Mouse (Mus musculus) small intestine, adult 10 weeks (tissue): Measurements from ENCODE around the gene Snai1. TPM values are rescaled to one million over a fixed set of nuclear protein-coding genes. Genes with fewer than 3 reads are reported as not detected.

Experiments used
- polyA plus RNA-seq: library from polyadenylated mRNA; stranded (reverse); fragments of 350-450 nt; fragmentation: Illumina TruSeq; extraction: RNeasy Lipid Tissue Mini Kit (QIAGEN cat#74804); gene quantifications from one replicate; pipeline ENCODE4 v1.2.3, GENCODE M21; 2014; ENCODE audit warnings: low replicate concordance

Gene Snai1
- 0.26 TPM for polyA plus RNA-seq

GRCm38 (mm10) chr2:167537476-167538297 is at the start of gene Snai1:
Snai1 (plus strand) TSS chr2:167538195.

DNA sequence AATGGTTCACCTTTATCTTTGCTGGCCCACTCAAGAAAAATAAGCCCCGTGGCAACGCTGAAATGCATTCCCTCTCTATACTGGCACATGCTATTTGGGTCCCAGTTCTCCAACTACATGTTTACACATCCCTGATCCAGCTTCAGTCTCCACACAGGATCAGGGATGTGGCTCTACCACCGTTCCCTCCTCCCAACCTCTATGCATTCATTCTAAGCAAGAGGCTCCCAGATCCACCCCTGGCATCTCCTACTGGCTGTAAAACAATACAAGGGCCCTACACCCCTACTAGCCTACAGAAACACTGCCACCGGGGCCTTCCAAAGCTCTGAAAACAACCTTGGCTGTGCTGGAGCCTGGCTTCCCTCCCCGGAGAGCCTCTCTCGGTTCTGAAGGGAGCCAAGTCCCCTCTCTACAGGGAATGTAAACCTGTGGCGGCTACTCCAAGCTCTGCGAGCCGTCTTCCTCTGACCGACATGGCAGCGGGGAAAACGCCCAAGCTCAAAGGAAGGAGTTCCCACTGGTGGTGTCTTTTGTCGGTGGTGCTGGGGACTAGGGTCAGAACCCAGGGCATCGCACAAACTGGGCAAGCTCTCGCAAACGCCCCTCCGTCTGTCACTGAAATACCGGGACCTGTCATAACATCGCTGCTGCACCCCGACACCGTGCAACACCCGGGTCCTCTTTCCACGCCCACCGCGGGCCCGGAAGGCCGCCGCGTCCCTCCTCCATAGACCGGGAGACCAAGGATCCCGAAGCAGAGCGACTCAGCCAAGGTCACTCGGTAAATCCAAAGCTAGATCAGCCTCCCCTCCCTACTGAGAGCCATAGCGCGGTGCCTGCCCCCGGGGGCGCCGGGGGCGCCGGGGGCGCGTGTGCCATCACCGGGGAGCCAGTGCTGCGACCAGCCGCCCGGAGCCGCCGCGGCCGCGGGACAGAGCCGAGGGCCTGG is 46.0 kb upstream of the Snai1 start, which contains the start of gene Rnf114:
TSS of gene Rnf114 (plus strand) at position 889 of the 952 bp plus-strand sequence.

DNA sequence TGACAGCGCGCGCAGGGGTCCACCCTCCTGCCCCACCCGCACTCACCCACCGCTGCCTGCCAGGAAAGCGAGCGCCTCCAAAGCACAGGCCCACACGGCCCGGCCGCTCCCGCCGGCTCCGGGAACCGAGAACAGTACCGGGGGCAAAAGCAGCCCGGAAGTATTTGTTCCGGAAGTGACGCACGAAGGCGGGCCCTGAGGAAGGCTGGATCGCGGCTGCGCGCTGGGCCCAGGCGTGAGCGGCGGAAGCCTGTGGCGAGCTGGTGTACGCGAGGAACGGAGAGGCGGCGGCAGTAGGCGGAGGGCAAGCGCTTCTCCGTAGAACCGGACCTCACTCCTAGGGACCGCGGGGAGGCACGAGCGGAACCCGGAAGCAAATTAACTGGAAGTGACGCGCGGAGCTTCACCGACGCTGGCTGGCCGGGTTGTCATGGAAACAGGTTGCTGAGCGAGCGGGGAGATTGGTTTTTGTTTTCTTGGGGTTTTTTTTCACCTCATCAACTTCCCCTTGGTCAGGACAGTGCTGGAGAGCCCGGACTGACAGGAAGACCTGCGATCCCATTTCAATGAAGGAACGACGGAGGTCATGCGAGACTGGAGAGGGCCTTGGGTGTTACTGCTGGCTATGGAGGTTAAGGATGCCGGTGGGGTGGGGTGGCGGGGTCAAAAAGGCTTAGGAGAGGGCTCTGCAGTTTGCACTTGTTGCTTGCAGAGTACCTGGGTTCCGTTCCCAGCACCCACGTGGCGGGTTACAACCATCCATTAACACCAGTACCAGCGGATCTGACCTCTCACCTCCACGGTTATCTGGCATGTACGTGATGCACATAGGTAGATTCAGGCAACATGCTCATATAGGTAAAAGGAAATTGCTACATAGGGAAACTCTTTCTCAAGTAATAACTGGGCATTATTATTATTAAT is 45.0 kb upstream of the Snai1 start, which contains the start of gene Spata2:
TSS of gene Spata2 (minus strand) at position 175 of the 924 bp plus-strand sequence.

Other genes starting within 250 kb of the Snai1 start
- 7.1 TPM for gene B4galt5, start 189.0 kb upstream of the Snai1 start, polyA plus RNA-seq
- 9.4 TPM for gene Slc9a8, start 116.5 kb upstream of the Snai1 start, polyA plus RNA-seq
- 18.0 TPM for gene Rnf114, start 45.5 kb upstream of the Snai1 start, polyA plus RNA-seq
- 7.0 TPM for gene Spata2, start 45.3 kb upstream of the Snai1 start, polyA plus RNA-seq
- 36.7 TPM for gene Ube2v1, start 93.9 kb downstream of the Snai1 start, polyA plus RNA-seq
- gene Gm20431, start 123.3 kb downstream of the Snai1 start, polyA plus RNA-seq, result not detected
- gene Cebpb, start 150.7 kb downstream of the Snai1 start, polyA plus RNA-seq, result 9.6 TPM
- 3.1 TPM for gene Tmem189, start 151.6 kb downstream of the Snai1 start, polyA plus RNA-seq